Mouse (Mus musculus) small intestine, adult 2 months (tissue): ENCODE data around the gene Ccdc12.

Experiments used
- CTCF ChIP-seq: fragments of 200-500 bp; IDR thresholded peaks from 2 replicates; pipeline ENCODE4 v1.5.1; 2012; ENCODE audit warnings: low read depth, mild to moderate bottlenecking, control low read depth, inconsistent platforms, low read length, moderate library complexity, mixed read lengths; ENCODE audit not compliant: insufficient replicate concordance, insufficient read length; ENCODE audit errors: extremely low read depth
- POLR2A ChIP-seq: fragments of 200-500 bp; IDR thresholded peaks from 2 replicates; pipeline ENCODE4 v1.6.1; 2012; ENCODE audit warnings: low read depth, mild to moderate bottlenecking, control low read depth, inconsistent platforms, low read length, moderate library complexity

GRCm38 (mm10) chr9:110678886-110679285 lies 22.6 kb downstream of the Ccdc12 start:
- TF ChIP-seq CTCF, result no peak
- no peak for TF ChIP-seq POLR2A
